Mouse (Mus musculus): ENCODE data around the gene Gxylt1. TPM values are rescaled to one million over a fixed set of nuclear protein-coding genes. Genes with fewer than 3 reads are reported as not detected.
A peak's percentile ranks its signal among the peaks of the same experiment; 100 is the strongest.
"Not testable (repeated sequence)": the region's sequence is repeated elsewhere in the genome, so short reads cannot be mapped to it uniquely, and the experiment has no call there.

Gene Gxylt1
- total RNA-seq, 2 experiments from 2014 or later: 12.1 to 13.1 TPM

GRCm38 (mm10) chr15:93265728-93266127 lies 9.3 kb downstream of the Gxylt1 start:
- intact Hi-C loops (cut with DNase I): loop anchor here (1.0 to 5.0 kb wide), 3 partner anchors 174 to 313 kb away; no protein-coding TSS in a partner anchor
- peak; percentile 67 to 79 for DNase-seq

DNA sequence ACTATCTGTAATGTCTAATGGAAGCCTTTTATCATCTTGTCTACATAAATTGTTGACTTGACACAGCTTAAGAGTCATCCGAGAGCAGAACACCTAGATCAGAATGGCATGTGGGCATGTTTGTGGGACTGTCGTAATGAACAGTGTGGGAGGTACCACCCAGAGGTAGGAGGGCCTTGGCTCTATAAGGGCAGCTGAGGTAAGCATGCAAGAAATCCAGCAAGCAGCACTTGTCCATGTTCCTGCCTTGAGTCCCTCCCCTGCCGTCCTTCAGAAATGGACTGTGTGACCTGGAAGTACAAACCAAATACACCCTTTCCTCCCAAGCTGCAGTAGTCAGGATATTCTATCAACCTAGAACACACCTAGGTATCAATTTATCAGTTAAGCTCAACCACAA lies 9.7 kb downstream of the Gxylt1 start:
- no peak for DNase-seq
- intact Hi-C loops (cut with DNase I): loop anchor here (1.0 to 5.0 kb wide), 2 partner anchors 174 to 252 kb away; no protein-coding TSS in a partner anchor

GRCm38 (mm10) chr15:93264221-93264620 lies 10.8 kb downstream of the Gxylt1 start:
- intact Hi-C loops (cut with DNase I): loop anchor here (5.0 kb wide), 1 partner anchor 948 kb away; no protein-coding TSS in a partner anchor
- DNase-seq: no peak

DNA sequence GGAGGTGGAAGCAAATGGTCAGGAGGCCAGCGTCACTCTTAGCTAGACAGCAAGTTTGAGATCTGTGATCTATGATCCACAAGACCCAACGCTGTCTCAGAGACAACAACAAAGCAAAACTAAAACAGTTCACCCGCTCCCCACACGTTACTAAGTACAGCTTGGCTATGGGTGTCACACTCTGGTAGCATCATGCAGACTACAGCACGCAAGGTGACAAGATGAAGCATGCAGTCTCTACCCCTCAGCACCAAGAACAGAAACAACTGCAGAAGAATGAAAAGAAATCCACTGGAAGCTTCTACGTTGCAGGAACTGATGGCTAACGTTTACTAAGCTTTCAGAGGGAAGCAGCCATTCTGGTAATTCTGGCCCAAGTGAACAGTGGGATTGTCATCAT lies 11.4 kb downstream of the Gxylt1 start:
- intact Hi-C loops (cut with DNase I): loop anchor here (5.0 kb wide), 1 partner anchor 949 kb away; no protein-coding TSS in a partner anchor
- DNase-seq: no peak

GRCm38 (mm10) chr15:93262818-93263217 lies 12.2 kb downstream of the Gxylt1 start:
- DNase-seq: peak in 1 of 2 experiments; percentile 16
- intact Hi-C loops (cut with DNase I): loop anchor here (5.0 kb wide), 1 partner anchor 949 kb away; no protein-coding TSS in a partner anchor

GRCm38 (mm10) chr15:93262274-93262673 lies 12.7 kb downstream of the Gxylt1 start:
- DNase-seq: no peak

GRCm38 (mm10) chr15:93259933-93260332 lies 15.0 kb downstream of the Gxylt1 start:
- intact Hi-C loops (cut with DNase I): loop anchor here (5.0 kb wide), 1 partner anchor 952 kb away; no protein-coding TSS in a partner anchor
- no peak for DNase-seq

More at GRCm38 (mm10) chr15:93262274-93262673, 12.7 kb downstream of the Gxylt1 start:
- intact Hi-C loops (cut with DNase I): loop anchor here (5.0 kb wide), 1 partner anchor 950 kb away; no protein-coding TSS in a partner anchor

GRCm38 (mm10) chr15:93255295-93255694 lies 19.7 kb downstream of the Gxylt1 start:
- no peak for DNase-seq
- intact Hi-C loops (cut with DNase I): no loop called here

- no peak for DNase-seq
- intact Hi-C loops (cut with DNase I): no loop called here
Measured at GRCm38 (mm10) chr15:93253172-93253571, 21.8 kb downstream of the Gxylt1 start.

GRCm38 (mm10) chr15:93252396-93252795 lies 22.6 kb downstream of the Gxylt1 start:
- intact Hi-C loops (cut with DNase I): no loop called here
- DNase-seq: no peak

GRCm38 (mm10) chr15:93251553-93252250 lies 23.3 kb downstream of the Gxylt1 start:
- DNase-seq: peak; percentile 22 to 28
- intact Hi-C loops (cut with DNase I): no loop called here

DNA sequence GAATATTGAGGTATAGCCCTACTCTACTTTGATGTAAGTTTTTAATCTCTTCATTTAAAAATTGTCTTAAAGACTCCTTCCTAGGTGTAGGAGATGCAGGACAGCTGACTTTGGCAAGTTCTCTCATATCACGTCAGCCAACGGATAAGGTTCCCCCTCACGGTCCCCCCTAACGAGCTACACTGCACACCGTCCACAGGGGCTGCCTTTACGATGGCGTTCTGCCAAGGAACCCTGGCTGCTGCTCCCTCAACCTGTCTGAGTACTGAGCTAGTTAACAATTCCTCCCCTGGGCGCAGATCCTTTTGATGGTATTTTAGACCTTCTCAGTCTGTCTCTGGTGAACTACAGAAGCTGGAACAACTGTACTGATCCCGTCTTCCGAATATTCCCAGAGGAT lies 31.8 kb downstream of the Gxylt1 start:
- no peak for DNase-seq
- intact Hi-C loops (cut with DNase I): no loop called here

GRCm38 (mm10) chr15:93236456-93236855 lies 38.5 kb downstream of the Gxylt1 start:
- intact Hi-C loops (cut with DNase I): not testable (repeated sequence)
- peak; percentile 25 to 48 for DNase-seq

- intact Hi-C loops (cut with DNase I): loop anchor here (5.0 kb wide), 1 partner anchor 967 kb away; no protein-coding TSS in a partner anchor
- DNase-seq: no peak
Measured at GRCm38 (mm10) chr15:93229028-93229427, 46.0 kb downstream of the Gxylt1 start.

- no peak for DNase-seq
- intact Hi-C loops (cut with DNase I): loop anchor here (5.0 kb wide), 1 partner anchor 966 kb away; no protein-coding TSS in a partner anchor
Measured at GRCm38 (mm10) chr15:93228375-93228774, 46.6 kb downstream of the Gxylt1 start.

DNA sequence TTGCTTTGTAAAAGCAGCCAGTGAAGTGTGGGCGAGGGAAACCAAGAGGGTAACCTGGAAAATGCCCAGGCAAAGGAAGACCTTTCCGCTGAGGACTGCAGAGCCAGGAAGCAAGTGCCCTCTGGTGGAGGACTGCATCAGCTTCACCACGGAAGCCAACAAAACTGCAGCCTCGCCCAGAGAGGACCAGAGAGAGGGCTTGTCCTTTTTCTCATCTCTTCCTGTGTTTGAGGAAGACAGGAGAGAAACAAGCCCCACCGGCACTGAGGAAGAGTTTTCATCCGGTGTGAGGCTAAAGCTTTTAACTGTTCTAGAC lies 47.3 kb downstream of the Gxylt1 start:
- intact Hi-C loops (cut with DNase I): loop anchor here (5.0 kb wide), 1 partner anchor 965 kb away; no protein-coding TSS in a partner anchor

DNA sequence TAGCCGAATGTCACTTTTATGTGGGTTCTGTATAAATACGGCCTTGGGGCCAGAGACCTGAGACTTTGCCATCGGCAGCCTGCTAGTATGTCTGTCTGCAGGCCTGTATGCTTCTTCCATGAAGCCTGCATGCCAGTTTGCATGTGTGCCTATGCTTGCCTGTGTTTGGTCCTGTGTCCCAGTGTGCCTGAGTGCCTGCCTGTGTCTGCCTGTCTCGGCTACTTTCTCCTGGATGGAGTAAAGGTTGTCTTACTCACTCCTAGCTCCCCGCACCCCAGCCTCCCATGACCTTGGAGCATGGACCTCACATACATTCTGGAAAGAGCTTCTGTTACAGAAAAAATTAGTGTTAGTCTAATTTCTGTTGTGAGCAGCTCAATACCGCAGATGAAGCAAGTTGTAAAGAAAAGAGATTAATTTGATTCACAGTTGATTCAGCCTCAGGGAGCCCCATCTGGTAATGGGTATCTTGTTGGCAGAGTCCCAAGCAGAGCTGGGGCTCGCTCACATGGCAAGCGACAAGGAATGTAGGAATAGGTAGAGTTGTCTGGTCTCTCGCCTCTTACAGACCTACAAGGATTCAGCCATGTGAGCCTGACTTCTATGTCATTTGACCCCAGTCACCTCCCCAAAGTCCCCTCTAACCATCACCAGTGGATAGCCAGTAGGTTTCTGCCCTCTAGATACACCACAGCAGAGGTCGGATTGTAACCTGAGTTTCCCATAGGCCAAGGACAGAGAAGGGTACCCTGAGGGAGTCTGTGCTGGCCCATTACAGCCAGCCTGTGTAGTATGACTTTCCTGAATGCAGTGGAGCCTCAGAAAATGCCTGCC lies 47.8 kb downstream of the Gxylt1 start:
- no peak for DNase-seq
- intact Hi-C loops (cut with DNase I): loop anchor here (5.0 kb wide), 1 partner anchor 965 kb away; no protein-coding TSS in a partner anchor

More for the DNA sequence above, 47.3 kb downstream of the Gxylt1 start:
- DNase-seq: peak in 1 of 2 experiments; percentile 45

- intact Hi-C loops (cut with DNase I): no loop called here
- peak in 1 of 2 experiments; percentile 14 for DNase-seq
Measured at GRCm38 (mm10) chr15:93222475-93222874, 52.5 kb downstream of the Gxylt1 start.

DNA sequence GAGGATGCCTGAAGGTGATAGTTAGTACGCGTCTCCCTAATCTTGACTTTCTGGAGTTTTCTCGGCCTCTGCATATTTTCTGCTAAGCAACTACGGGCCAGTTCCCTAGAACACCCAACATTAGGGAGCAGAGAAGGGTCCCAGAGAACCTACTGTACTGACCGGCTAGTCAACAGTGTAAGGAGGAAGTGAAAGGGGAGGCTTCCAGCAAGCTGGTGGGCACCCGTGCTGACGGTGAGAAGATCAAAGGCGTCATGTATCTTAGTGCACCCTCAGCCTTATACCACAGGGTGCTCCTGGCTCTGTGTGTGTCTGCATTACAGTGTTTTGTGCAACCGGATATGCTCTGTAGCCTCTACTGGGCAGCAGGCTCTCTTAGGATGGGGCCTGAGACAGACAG lies 62.4 kb downstream of the Gxylt1 start:
- DNase-seq: no peak
- intact Hi-C loops (cut with DNase I): no loop called here

- intact Hi-C loops (cut with DNase I): no loop called here
- no peak for DNase-seq
Measured at GRCm38 (mm10) chr15:93204861-93205260, 70.1 kb downstream of the Gxylt1 start.

DNA sequence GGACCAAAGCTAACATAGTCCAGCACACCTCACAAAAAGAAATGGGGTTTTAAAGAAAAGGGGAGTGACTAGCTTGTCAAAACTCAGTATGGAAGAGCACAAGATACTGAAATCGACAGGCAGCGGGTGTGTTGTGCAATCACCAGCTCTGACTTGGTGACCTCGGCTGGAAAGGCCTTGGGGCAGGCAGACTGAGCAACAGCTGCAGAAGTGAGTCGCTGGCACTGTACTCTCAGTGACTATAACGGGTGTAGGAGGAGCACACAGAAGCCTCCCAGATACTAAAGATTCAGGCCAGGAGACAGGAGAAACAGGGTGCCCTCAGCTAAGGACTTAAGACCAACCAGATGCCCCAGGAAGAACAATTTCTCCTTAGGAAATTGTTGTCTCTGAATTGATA lies 73.0 kb downstream of the Gxylt1 start:
- intact Hi-C loops (cut with DNase I): no loop called here
- DNase-seq: no peak

All from heart, postnatal 14 days (tissue).